Mouse (Mus musculus) yolk sac, embryonic 10.5 days (tissue): ENCODE data around the gene Ksr1.
A peak's percentile ranks its signal among the peaks of the same experiment; 100 is the strongest.

Experiments
- DNase-seq: peaks from one replicate; pipeline ENCODE4 v3.0.0-alpha.2; 2017; ENCODE audit warnings: low spot score

Ksr1 gene

DNA sequence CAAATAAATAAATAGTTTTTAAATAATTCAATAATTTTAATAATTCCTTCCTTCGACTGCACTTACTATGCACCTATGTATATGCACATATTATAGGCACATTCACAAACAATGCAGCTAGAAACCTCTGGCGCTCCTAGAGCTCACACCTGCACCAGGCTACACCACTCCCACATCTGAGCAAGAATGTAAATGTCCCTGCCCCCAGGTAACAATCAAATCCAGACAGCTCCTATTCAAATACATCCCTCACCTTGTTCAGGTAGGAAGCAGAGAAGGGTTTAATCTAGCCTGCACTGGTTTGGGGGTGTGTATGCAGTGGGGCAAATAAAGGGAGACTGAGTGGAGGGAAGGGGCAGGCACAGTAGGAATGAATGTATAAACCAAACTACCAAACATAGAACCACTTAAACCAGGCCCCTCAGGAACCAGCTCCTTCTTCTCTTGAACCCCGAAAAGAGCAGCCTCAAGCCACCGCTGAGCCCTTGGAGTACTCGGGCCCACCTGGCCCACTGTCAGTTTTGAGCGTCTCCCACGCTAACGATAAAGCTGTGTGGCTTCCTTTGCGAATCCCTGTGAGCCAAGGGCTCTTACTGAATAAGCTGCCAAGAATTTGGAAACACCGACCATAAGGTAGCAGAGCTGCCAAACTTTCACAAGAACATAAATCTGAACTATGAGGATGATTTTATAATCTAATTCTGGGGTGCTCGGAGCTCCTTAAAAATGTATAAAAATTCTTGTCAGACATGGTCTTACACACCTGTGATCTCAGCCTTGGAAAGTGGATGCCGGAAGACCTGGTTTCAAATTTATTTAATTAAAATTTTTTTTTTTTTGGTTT, 167.8 kb downstream of the Ksr1 start:
- no peak for DNase-seq

GRCm38 (mm10) chr11:78976731-78977510, 169.3 kb downstream of the Ksr1 start:
- no peak for DNase-seq

- peak; percentile 48 for DNase-seq
Observed at GRCm38 (mm10) chr11:78973381-78974150, 172.6 kb downstream of the Ksr1 start.

GRCm38 (mm10) chr11:78972811-78973351, 173.3 kb downstream of the Ksr1 start:
- peak; percentile 26 for DNase-seq

- DNase-seq = no peak
Observed at GRCm38 (mm10) chr11:78972328-78972727, 173.9 kb downstream of the Ksr1 start.

- DNase-seq = no peak
Observed at GRCm38 (mm10) chr11:78971746-78972145, 174.5 kb downstream of the Ksr1 start.

DNA sequence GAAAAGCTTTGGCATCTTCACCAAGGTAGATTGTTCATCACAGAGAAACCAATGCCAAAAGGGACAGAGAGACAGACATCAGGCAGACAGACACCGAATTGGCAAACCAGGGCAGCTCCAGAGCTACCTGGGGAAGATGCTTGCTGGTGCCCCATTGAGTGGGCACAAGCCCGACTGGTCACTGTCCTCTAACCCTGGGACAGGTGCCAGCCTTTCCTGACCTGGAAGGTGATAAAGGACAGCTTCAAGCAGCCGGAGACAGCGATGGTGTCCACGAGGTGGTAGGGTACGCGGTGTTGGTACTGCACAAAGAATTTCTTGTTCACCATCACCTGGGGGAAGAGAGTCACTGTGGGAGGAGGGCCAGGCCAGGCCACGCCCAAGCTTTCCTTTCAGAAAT, 175.1 kb downstream of the Ksr1 start:
- no peak for DNase-seq

GRCm38 (mm10) chr11:78968121-78968520, 178.1 kb downstream of the Ksr1 start:
- DNase-seq = no peak

- DNase-seq = peak; percentile 32
Observed at GRCm38 (mm10) chr11:78967371-78967770, 178.8 kb downstream of the Ksr1 start.
